Mouse (Mus musculus): ENCODE measurements around the gene Il23r.
"Not testable (repeated sequence)": the region's sequence is repeated elsewhere in the genome, so short reads cannot be mapped to it uniquely, and the experiment has no call there.

The Il23r gene

DNA sequence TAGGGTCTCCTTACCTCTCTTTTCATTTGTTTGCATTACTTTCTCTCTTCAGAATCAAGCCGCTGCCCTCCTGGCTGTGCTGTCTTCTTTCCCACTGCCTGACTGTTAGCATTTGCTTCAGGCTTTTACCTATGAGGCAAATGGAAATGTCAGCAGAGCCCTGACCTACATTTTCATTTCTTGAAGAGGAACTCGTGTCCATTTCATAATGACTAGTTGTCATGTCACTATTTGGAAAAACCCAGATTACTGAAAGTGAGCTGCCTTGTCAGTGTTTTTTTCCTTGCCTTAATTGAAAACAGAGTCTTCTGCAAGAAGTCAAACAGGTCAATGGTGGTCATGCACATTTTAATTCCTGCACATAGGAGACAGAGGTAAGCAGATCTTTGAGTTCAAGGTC is at the start of gene Il23r:
Gene Il23r (minus strand): TSS at position 101 of the 400 bp plus-strand sequence.
- in situ Hi-C loops (cut with MboI; ENCODE audit: low pct_unique_long_range_greater_than_20kb in 1 of 2, low sequenced_read_pairs in 2 of 2, unreplicated experiment in 1 of 2) = no loop called here

DNA sequence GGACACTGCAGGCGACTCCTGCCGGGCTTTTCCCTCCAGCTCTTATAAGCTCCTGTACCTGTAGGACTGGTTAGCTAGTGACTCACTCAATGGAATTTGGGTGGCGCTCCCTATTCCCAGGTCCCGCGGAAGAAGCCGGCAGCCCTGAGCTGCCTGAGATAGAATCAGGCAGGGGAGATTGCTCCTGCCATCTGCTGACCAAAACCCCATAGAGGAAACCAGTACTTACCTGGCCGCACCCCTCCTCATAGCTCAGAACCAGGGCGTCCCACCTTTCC is 44.1 kb upstream of the Il23r start, which contains the start of gene Tacstd2:
Gene Tacstd2 (minus strand): TSS at position 20 of the 278 bp plus-strand sequence.
- in situ Hi-C loops (cut with MboI; ENCODE audit: low pct_unique_long_range_greater_than_20kb in 1 of 2, low sequenced_read_pairs in 2 of 2, unreplicated experiment in 1 of 2) = loop anchor here (25.0 kb wide), 2 partner anchors 348 to 373 kb away; no protein-coding TSS in a partner anchor

DNA sequence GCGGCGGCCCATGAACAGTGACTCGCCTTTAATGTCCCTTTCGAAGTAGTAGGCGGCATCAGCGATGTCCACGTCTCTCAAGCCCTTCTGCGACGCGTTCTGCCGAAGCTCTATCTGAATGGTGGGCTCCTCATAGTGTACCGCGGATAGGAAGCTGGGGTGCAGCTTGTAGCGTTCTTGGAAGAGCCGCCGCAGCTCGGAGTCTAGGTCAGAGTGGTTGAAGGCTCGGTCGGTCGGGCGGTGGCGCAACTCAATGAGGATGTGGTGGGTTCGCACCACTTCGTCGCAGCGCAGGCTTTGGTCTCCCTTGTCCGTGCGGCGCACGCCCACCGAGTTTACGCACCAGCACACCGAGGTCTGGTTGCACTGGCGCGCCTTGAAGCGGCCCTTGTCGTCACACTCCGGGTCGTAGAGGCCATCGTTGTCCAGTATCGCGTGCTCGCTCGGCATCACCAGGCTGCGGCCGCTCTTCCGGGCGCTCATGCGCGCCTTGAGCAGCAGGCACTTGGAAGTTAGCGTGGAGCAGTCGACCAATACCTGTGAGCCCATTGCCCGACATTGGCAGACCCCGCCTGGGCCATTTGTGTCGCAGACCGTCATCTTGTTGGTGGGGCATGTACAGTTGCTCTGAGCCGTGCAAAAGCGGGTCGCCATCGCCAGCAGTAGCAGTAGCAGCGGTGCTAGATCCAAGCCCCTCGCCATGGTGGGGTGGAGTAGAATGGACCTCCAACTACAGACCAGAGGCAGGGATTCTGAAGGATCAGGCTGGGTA is 43.5 kb upstream of the Il23r start:
- in situ Hi-C loops (cut with MboI; ENCODE audit: low pct_unique_long_range_greater_than_20kb in 1 of 2, low sequenced_read_pairs in 2 of 2, unreplicated experiment in 1 of 2) = loop anchor here (25.0 kb wide), 2 partner anchors 348 to 373 kb away; no protein-coding TSS in a partner anchor

DNA sequence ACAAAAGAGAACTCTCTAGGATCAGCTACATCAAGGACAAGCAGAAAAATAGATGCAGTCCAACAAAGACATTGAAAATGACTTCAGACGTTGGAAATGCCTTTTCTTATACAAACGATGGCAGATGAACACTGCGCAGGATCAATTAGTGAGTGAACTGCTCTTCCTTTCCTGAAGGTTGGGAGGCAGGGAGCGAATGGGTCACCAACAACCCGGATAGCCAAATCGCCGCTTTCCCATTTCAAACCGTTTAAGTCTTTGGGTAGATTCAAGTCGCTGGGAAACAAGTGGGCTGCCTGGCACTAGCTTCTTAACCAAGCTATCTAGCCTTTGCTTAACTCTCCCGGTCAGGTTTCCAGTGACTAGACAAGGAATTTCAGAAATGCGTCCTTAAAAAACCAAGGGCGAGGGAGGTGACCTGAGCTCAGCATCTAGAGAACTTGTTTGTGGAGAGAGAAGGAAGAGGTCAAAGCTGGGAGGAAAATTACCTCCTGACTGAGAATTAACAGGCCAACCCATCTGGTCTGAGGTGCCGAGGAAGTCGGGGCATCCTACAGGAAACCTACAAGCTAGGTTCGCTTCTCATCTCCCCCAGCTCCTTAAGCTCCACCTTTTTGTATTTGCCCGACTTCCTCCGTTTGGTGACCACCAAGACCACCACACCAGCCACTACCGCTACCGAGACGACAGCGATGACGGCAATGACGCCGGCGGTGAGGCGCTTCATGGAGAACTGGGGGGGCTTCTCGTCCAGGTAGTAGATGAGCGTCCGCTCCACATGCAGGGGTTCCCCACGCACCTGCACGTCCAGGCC is 42.7 kb upstream of the Il23r start:
- in situ Hi-C loops (cut with MboI; ENCODE audit: low pct_unique_long_range_greater_than_20kb in 1 of 2, low sequenced_read_pairs in 2 of 2, unreplicated experiment in 1 of 2) = loop anchor here (25.0 kb wide), 2 partner anchors 347 to 372 kb away; no protein-coding TSS in a partner anchor

DNA sequence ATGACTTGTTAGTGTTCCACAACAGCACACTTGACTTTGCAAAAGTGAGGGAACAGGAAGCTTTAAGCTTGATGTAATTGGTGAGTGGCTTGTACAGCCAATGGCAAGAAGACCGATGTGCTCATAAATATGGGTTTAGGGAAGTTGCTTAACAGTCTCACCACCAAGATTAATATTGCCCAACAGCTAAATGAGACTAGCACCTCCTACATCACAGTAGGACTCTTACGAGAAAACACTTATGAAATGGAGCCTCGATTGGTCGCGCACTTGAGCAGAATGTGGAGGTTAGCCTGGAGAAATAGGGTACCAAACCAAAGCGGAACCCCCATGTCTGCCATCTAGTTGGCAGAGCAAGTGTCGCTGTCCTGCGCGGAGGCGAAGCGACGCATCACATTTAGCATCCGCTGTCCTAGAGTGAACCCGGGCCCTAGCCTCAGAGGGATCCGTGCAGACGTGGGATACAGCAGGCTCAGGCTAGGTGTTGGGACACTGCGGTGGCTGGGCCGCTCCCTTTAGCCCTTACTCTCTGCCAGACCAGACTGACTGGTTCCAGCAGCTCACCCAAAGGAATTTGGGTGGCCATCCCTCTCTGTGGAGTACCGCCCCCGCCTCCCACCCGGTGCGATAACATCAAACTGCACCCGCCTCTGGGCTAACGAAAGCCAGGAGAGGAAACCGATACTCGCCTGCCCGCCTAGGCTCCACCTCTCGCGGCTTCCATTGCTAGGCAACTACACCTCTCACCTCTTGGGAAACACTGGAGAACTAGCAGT is 41.2 kb upstream of the Il23r start:
- in situ Hi-C loops (cut with MboI; ENCODE audit: low pct_unique_long_range_greater_than_20kb in 1 of 2, low sequenced_read_pairs in 2 of 2, unreplicated experiment in 1 of 2) = loop anchor here (25.0 kb wide), 2 partner anchors 346 to 371 kb away; no protein-coding TSS in a partner anchor

DNA sequence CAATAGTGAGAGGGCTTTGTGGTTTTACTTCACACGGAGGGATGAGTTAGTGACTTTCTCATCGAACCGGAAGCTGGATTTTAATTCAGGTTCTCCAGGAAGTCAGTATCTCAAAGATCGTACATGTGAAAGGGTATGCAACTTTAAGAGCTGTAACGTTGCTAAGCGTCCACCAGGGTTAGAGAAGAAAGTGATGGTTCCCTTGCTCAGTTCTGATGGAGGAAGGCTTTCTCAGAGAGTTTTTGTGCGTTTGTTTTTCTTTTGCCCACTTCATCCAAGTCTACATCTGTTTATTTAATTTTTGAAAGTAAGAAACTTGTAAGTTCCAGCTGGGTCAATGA is 40.1 kb upstream of the Il23r start:
- in situ Hi-C loops (cut with MboI; ENCODE audit: low pct_unique_long_range_greater_than_20kb in 1 of 2, low sequenced_read_pairs in 2 of 2, unreplicated experiment in 1 of 2) = loop anchor here (25.0 kb wide), 2 partner anchors 344 to 369 kb away; no protein-coding TSS in a partner anchor

DNA sequence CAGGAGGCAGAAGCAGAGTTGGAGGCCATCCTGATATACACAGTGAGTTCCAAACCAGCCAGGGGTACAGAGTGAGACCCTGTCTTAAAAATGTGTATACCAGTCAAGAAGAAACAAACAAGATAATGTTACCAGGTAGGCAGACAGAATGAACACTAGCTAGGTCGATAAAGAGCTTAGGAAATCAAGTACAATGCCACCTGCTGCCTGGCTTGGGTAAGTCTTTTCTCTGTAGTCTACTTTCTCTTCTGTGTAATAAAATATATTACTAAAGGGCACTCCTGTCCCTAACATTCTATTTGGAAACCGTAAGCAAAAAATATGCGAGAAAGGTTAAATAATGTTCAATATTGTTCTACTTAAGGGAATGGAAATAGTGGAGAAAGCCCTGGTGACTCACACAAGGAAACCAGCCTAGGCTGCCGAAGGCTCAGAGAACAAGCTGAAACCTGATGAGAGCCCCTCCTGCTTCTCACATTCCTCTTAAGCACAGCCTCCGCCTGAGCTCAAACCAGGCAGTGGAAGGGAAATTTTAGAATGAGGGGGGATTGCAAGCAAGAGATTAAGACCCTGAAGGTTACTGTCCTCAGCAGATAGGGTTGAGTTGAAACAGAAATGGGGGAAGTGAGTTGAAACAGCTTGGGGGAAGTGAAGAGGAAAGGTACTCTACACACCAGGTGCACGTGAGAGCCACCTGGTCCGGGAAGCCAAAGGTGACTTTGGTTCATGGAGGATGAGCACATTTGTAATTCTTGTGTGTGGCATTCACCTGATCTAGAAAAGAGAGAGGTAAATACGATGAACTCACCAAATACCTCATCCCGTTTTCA is 39.6 kb upstream of the Il23r start:
- in situ Hi-C loops (cut with MboI; ENCODE audit: low pct_unique_long_range_greater_than_20kb in 1 of 2, low sequenced_read_pairs in 2 of 2, unreplicated experiment in 1 of 2) = loop anchor here (25.0 kb wide), 2 partner anchors 344 to 369 kb away; no protein-coding TSS in a partner anchor

DNA sequence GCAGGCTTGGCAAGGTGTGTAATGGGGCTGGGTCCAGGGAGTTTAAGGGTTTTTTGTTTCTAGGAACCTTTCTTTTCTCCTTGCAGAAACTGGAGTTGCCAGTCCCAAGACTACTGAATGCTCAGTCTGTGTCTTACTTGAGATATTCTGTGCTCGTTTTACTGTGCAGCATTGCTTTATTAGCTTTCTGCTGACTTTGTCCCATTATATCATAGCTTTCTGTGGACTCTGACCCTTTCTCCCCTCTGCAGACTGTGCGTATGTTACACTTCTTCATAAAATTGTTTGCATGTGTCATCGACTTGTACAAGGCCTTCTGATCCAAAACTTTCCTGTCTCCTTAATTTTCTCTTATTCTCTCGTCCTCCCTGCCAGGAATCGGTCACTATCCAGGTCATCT is 34.7 kb upstream of the Il23r start:
- in situ Hi-C loops (cut with MboI; ENCODE audit: low pct_unique_long_range_greater_than_20kb in 1 of 2, low sequenced_read_pairs in 2 of 2, unreplicated experiment in 1 of 2) = loop anchor here (25.0 kb wide), 2 partner anchors 339 to 364 kb away; no protein-coding TSS in a partner anchor

DNA sequence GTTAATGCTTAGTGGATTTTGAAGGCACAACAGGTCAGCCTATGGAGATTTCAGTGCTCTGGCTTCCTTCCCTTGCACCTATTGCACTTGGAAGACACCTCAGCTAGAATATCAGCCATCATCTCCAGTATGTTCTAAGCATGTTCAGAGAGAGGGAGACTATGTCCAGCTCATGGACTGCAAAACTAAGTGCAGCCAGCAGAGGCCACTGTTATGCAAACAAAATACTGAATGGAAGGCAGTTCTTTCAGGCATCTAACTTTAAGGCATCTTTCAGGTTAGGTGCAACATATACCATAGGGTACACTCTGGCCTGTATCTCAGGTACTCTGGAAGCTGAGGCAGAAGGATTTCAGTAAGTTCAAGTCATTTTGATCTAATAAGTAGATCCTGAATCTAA is 19.1 kb upstream of the Il23r start:
- in situ Hi-C loops (cut with MboI; ENCODE audit: low pct_unique_long_range_greater_than_20kb in 1 of 2, low sequenced_read_pairs in 2 of 2, unreplicated experiment in 1 of 2) = no loop called here

DNA sequence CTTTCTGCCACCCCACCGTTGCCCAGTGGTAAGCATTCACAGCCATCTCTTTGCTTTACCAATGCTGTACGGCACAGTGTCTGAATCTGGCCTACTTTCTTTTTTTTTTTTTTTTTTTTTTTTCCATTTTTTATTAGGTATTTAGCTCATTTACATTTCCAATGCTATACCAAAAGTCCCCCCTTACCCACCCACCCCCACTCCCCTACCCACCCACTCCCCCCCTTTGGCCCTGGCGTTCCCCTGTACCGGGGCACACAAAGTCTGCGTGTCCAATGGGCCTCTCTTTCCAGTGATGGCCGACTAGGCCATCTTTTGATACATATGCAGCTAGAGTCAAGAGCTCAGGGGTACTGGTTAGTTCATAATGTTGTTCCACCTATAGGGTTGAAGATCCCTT is 10.3 kb upstream of the Il23r start:
- in situ Hi-C loops (cut with MboI; ENCODE audit: low pct_unique_long_range_greater_than_20kb in 1 of 2, low sequenced_read_pairs in 2 of 2, unreplicated experiment in 1 of 2) = not testable (repeated sequence)

DNA sequence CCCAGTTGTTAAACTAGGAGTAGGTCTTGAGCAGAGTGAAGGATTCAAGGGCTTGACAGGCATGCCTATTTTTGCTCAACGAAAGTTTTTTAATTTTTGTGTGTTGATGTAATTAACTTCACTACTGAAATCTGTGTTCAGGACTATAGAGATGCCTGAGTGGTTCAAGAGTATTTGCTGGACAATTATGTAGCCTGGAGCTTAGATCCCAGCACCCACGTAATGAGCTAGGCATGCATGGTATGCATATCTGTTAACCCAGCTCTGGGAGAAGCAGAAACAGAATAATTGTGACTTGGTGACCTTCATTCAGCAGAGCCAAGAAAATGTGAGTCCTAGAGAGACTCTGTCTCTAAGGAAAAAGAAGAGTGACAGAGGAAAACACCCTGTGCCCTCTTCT is 10.6 kb downstream of the Il23r start:
- in situ Hi-C loops (cut with MboI; ENCODE audit: low pct_unique_long_range_greater_than_20kb in 1 of 2, low sequenced_read_pairs in 2 of 2, unreplicated experiment in 1 of 2) = no loop called here

DNA sequence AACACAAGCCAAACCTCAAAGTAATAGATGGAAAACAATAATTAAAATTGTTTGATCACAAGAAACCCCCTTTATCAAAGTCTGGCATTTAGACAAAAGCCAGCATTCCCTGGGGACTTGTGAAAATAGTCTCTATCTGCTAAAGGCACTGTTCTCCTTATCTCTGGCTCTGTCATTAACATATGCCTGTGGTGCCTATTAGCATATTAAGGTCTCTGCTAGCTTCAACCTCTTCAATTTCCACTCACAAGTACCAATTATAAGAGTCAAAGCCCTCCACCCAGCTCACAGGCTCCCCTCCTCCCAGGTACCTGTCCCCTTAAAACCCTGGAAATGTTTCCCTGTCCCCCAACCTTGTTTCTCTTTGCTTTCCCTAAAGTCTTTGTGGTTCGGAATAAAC is 20.4 kb downstream of the Il23r start:
- in situ Hi-C loops (cut with MboI; ENCODE audit: low pct_unique_long_range_greater_than_20kb in 1 of 2, low sequenced_read_pairs in 2 of 2, unreplicated experiment in 1 of 2) = no loop called here

DNA sequence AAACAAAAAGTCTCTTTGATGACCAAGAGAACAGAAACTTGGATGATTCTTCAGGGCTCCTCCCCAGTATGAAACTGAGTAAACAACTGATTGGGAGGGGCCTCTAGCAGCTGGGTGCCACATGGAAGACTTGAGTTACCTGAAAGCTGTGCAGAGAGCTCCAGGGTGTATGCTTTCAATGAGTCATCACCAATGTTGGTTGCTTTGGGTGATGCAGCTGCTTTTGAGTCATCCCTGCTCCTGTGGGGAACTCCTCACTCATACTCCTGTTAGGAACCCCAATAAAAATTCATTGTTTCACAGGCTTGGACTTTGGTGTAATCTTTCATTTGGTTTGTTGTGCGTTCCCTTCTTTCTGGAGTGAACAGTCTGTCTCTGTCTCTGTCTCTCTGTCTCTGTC is 32.2 kb downstream of the Il23r start:
- in situ Hi-C loops (cut with MboI; ENCODE audit: low pct_unique_long_range_greater_than_20kb in 1 of 2, low sequenced_read_pairs in 2 of 2, unreplicated experiment in 1 of 2) = no loop called here

DNA sequence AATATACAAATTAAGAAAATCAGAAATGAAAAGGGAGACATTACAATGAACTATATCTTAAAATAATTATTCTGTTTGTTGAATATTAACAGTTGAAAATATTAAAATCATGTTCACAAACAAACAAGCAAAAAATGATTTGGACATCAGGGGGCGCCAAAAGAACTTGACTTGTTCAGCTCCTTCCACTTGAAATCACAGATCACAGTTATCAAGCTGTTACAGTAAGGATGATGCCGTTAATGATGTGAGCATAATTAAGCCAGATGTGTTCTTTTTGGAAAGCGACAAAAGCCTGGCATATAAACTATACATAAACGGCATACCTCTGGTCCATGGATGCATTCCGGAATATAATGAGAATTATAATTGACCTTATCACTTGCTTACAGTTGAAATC is 40.3 kb downstream of the Il23r start:
- in situ Hi-C loops (cut with MboI; ENCODE audit: low pct_unique_long_range_greater_than_20kb in 1 of 2, low sequenced_read_pairs in 2 of 2, unreplicated experiment in 1 of 2) = no loop called here

DNA sequence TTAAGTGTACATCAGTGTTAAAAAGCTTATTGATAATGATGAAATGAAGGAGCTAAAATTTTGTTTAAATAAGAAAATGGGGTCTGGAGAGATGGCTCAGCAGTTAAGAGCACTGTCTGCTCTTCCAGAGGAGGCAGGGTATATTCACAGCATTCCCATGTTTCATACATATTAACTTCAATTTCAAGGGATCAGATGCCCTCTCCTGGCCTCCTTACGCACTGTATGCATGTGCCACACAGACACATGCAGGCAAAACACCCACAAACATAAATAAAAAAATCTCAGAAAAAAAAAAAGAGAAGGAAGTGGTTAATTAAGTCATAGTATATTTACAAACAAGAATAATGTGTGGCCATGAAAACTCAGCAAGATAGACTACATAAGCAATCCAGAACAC is 45.8 kb downstream of the Il23r start:
- in situ Hi-C loops (cut with MboI; ENCODE audit: low pct_unique_long_range_greater_than_20kb in 1 of 2, low sequenced_read_pairs in 2 of 2, unreplicated experiment in 1 of 2) = no loop called here

DNA sequence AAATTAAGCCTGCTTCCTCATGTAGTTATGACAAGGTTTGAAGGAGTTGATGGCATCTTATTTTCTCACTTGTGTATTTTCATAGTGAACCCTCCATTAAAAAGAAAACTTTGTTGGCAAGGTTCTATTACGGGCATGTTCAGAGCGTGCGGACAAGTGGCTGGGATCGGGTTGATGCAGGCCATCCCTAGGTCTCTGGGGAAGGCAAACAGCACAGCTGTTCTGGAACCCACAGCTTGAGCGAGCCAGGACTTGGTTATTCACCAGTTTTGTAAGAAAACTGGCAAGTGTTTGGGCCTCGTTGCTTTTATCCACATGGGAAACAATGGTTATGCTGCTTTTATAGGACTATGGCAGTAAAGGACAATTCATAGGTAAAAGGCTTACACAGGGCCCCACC is 48.5 kb downstream of the Il23r start:
- in situ Hi-C loops (cut with MboI; ENCODE audit: low pct_unique_long_range_greater_than_20kb in 1 of 2, low sequenced_read_pairs in 2 of 2, unreplicated experiment in 1 of 2) = no loop called here

DNA sequence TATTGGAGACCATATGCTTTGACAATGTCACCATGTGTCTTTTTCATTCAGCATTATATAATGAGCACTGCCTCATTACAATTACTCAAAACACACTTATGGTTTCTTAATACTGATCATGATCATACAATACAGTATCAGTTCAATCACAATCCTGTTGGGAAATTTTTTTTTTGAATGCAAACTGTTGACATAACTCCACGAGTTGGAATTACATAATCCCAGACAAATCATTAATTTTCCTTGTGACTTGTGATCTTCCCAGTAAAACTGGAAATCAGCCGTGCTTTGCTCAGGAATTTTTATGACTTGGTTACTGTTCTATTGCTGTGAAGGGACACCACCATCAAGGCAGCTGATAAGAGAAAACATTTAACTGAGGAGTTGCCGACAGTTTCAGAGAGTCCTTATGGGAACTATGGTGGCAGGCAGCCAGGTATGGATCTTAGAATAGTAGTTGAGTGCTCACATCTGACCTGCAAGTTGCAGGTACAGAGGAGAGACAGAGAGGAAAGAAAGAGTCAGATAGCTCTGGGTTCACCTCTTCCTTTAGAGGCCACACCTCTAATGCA is 53.8 kb downstream of the Il23r start:
- in situ Hi-C loops (cut with MboI; ENCODE audit: low pct_unique_long_range_greater_than_20kb in 1 of 2, low sequenced_read_pairs in 2 of 2, unreplicated experiment in 1 of 2) = no loop called here

DNA sequence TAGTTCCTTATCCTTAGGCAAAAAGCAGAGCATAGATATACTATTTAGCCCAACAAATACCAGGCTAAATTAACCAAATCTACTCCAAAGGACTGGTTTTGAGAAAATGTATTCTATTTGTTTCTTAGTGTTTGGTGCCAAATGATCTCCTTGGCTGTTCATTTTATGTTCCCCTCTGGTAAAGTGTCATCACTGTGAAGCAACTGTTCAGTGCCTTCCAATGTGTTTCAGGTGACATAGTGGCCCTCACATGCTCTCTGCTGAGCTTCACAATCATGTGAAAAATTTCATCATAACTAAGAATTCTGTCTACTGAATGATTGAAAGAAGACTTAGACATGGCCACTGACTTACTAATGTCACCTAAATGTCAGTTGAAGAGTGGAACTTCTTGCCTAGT is 54.6 kb downstream of the Il23r start:
- in situ Hi-C loops (cut with MboI; ENCODE audit: low pct_unique_long_range_greater_than_20kb in 1 of 2, low sequenced_read_pairs in 2 of 2, unreplicated experiment in 1 of 2) = no loop called here

Measured in mouse embryonic stem cell (cell line).